8 mouse cellular contexts compared by ENCODE assay signal in genomic region chr5:38038710-38039592, GRCm38 (mm10). TPM values are rescaled to one million over a fixed set of nuclear protein-coding genes. Genes with fewer than 3 reads are reported as not detected.
DNase-seq lines count a peak whose midpoint lies in the region; ATAC-seq and TF ChIP-seq lines count a peak whose summit lies in the region.

Stx18 (plus strand) TSS chr5:38038742.

- no peak for TF ChIP-seq CTCF in liver, embryonic 14.5 days (IDR thresholded peaks at IDR 0.05; ENCODE audit: low read depth)
- TF ChIP-seq CTCF in stomach, postnatal 0 days (IDR thresholded peaks at IDR 0.05; ENCODE audit: low read depth), result peak; percentile 2; the same call in 1 of the 2 replicates

- peak within 1 kb of the TSS; percentile 92 for H3K27ac ChIP-seq in forebrain, embryonic 10.5 days
- peak within 1 kb of the TSS; percentile 72 for H3K27ac ChIP-seq in heart, embryonic 15.5 days
- no peak within 1 kb of the TSS for H3K27ac ChIP-seq in liver, embryonic 14.5 days
- H3K27ac ChIP-seq in neural tube, embryonic 11.5 days (ENCODE audit: low read depth, low read length), result peak within 1 kb of the TSS; percentile 45; the same call in 1 of the 2 replicates
- H3K27ac ChIP-seq in stomach, postnatal 0 days (replicated peaks), result peak within 1 kb of the TSS; percentile 73

- WGBS in forebrain, embryonic 10.5 days, result under 1% methylated on average over 57 of the region's 57 CpGs
- WGBS in heart, embryonic 15.5 days, result under 1% methylated on average over 57 of the region's 57 CpGs
- under 1% methylated on average over 57 of the region's 57 CpGs for WGBS in liver, embryonic 14.5 days (ENCODE audit: insufficient replicate concordance)
- under 1% methylated on average over 57 of the region's 57 CpGs for WGBS in neural tube, embryonic 11.5 days
- WGBS in stomach, postnatal 0 days, result under 1% methylated on average over 57 of the region's 57 CpGs

- peak; percentile 88 for ATAC-seq in heart, embryonic 15.5 days (replicated peaks; ENCODE audit: insufficient number of reproducible peaks, insufficient read depth, low FRiP score, low read depth)
- ATAC-seq in liver, embryonic 14.5 days (ENCODE audit: insufficient read depth), result peak; percentile 85
- ATAC-seq in neural tube, embryonic 11.5 days (ENCODE audit: insufficient read depth, low FRiP score, low TSS enrichment), result peak; percentile 94
- peak; percentile 96 for ATAC-seq in stomach, postnatal 0 days (ENCODE audit: low FRiP score, low TSS enrichment)

- peak within 1 kb of the TSS; percentile 91 for H3K4me3 ChIP-seq in forebrain, embryonic 10.5 days
- peak within 1 kb of the TSS; percentile 99 for H3K4me3 ChIP-seq in heart, embryonic 15.5 days
- peak within 1 kb of the TSS; percentile 94 for H3K4me3 ChIP-seq in liver, embryonic 14.5 days (ENCODE audit: insufficient read depth in 1 of 2, low read depth in 2 of 2, low read length in 2 of 2)
- H3K4me3 ChIP-seq in neural tube, embryonic 11.5 days (ENCODE audit: low read depth, low read length), result peak within 1 kb of the TSS; percentile 87
- peak within 1 kb of the TSS; percentile 94 for H3K4me3 ChIP-seq in stomach, postnatal 0 days (ENCODE audit: low read depth, low read length)

- peak within 1 kb of the TSS; percentile 86 for H3K4me2 ChIP-seq in heart, embryonic 15.5 days
- H3K4me2 ChIP-seq in liver, embryonic 14.5 days (ENCODE audit: low read depth), result peak within 1 kb of the TSS; percentile 89
- H3K4me2 ChIP-seq in neural tube, embryonic 11.5 days (ENCODE audit: low read depth), result peak within 1 kb of the TSS; percentile 42
- peak within 1 kb of the TSS; percentile 85 for H3K4me2 ChIP-seq in stomach, postnatal 0 days (replicated peaks; ENCODE audit: low read depth)

- no peaks in the 10 kb centered on the region for H3K9me3 ChIP-seq in forebrain, embryonic 10.5 days
- no peaks in the 10 kb centered on the region for H3K9me3 ChIP-seq in heart, embryonic 15.5 days (replicated peaks)
- H3K9me3 ChIP-seq in liver, embryonic 14.5 days (ENCODE audit: control insufficient read depth, low read length), result no peaks in the 10 kb centered on the region
- no peaks in the 10 kb centered on the region for H3K9me3 ChIP-seq in neural tube, embryonic 11.5 days (ENCODE audit: control insufficient read depth, low read length)
- H3K9me3 ChIP-seq in stomach, postnatal 0 days (ENCODE audit: control insufficient read depth, low read length), result no peaks in the 10 kb centered on the region

- peaks cover 24% of the 10 kb centered on the region for H3K4me1 ChIP-seq in forebrain, embryonic 10.5 days
- peaks cover 10% of the 10 kb centered on the region for H3K4me1 ChIP-seq in heart, embryonic 15.5 days (replicated peaks)
- H3K4me1 ChIP-seq in liver, embryonic 14.5 days (replicated peaks; ENCODE audit: control insufficient read depth in 2 of 2, insufficient read depth in 2 of 2, low read length in 1 of 2), result peaks cover 2 to 7% of the 10 kb centered on the region in 2 experiments; a peak in 2 of 4 replicates
- H3K4me1 ChIP-seq in neural tube, embryonic 11.5 days (ENCODE audit: control insufficient read depth, insufficient read depth, low read length), result peaks cover 3% of the 10 kb centered on the region; the same call in 1 of the 2 replicates
- no peaks in the 10 kb centered on the region for H3K4me1 ChIP-seq in stomach, postnatal 0 days (replicated peaks; ENCODE audit: control insufficient read depth, insufficient read depth)

- H3K9ac ChIP-seq in heart, embryonic 15.5 days, result peak within 1 kb of the TSS; percentile 88
- H3K9ac ChIP-seq in liver, embryonic 14.5 days (replicated peaks), result peak within 1 kb of the TSS; percentile 87
- peak within 1 kb of the TSS; percentile 83 for H3K9ac ChIP-seq in neural tube, embryonic 11.5 days (ENCODE audit: low read length)
- H3K9ac ChIP-seq in stomach, postnatal 0 days (ENCODE audit: low read length), result peak within 1 kb of the TSS; percentile 94

- peak; percentile 68 to 72 for DNase-seq in CD8-positive naive resting alpha-beta T cell, adult 2 months (ENCODE audit: low read depth in 2 of 2, low spot score in 2 of 2)
- DNase-seq in c-Kit-positive CD71-negative TER-119-negative erythroid progenitor cells, embryonic 14.5 days (ENCODE audit: low read depth), result peak; percentile 81
- peak; percentile 88 for DNase-seq in forebrain, embryonic 10.5 days (ENCODE audit: extremely low spot score, low spot score)
- DNase-seq in kidney, postnatal 25 days, result peak; percentile 86 to 92
- peak; percentile 66 to 72 (median 71) for DNase-seq in liver, embryonic 14.5 days (ENCODE audit: low read depth in 3 of 3, low spot score in 3 of 3)
- DNase-seq in neural tube, embryonic 11.5 days (ENCODE audit: low spot score), result peak; percentile 91
- peak; percentile 86 for DNase-seq in stomach, postnatal 0 days (ENCODE audit: low spot score)

- peaks cover 13% of the 10 kb centered on the region; the same call in 1 of the 2 replicates for H3K27me3 ChIP-seq in forebrain, embryonic 10.5 days (ENCODE audit: poor library complexity, severe bottlenecking)
- H3K27me3 ChIP-seq in heart, embryonic 15.5 days, result no peaks in the 10 kb centered on the region
- no peaks in the 10 kb centered on the region; the same call in 1 of the 2 replicates for H3K27me3 ChIP-seq in liver, embryonic 14.5 days (ENCODE audit: control insufficient read depth, insufficient read depth, low read length)
- no peaks in the 10 kb centered on the region for H3K27me3 ChIP-seq in neural tube, embryonic 11.5 days (ENCODE audit: control insufficient read depth, insufficient read depth, low read length)
- no peaks in the 10 kb centered on the region for H3K27me3 ChIP-seq in stomach, postnatal 0 days (ENCODE audit: control insufficient read depth, insufficient read depth, low read length)

- peaks cover 19% of the 10 kb centered on the region for H3K36me3 ChIP-seq in forebrain, embryonic 10.5 days (replicated peaks)
- H3K36me3 ChIP-seq in heart, embryonic 15.5 days, result 0 out of 2 replicates have a peak, but pooled peaks cover 7% of the 10 kb centered on the region
- H3K36me3 ChIP-seq in liver, embryonic 14.5 days (replicated peaks; ENCODE audit: control insufficient read depth, insufficient read depth, low read depth), result no peaks in the 10 kb centered on the region
- no peaks in the 10 kb centered on the region; the same call in 1 of the 2 replicates for H3K36me3 ChIP-seq in neural tube, embryonic 11.5 days (ENCODE audit: control insufficient read depth, insufficient read depth, low read length)
- no peaks in the 10 kb centered on the region for H3K36me3 ChIP-seq in stomach, postnatal 0 days (ENCODE audit: control insufficient read depth, insufficient read depth, low read length)

- TF ChIP-seq EP300 in liver, embryonic 14.5 days (IDR thresholded peaks at IDR 0.05; ENCODE audit: low read depth), result no peak
- TF ChIP-seq EP300 in stomach, postnatal 0 days (optimal IDR thresholded peaks at IDR 0.05), result no peak

RNA-seq across cellular contexts. Expression of gene Stx18, which starts in this region (rescaled TPM):
- 52.0 and 54.4 TPM in 2 replicates for polyA plus RNA-seq in forebrain, embryonic 10.5 days (2016; fragmentation: Nextera tagmentation; extraction: Ambion mirVana)
- 27.4 and 28.5 TPM in 2 replicates for polyA plus RNA-seq in heart, embryonic 15.5 days (2015; fragmentation: Nextera tagmentation; extraction: Ambion mirVana)
- polyA plus RNA-seq in liver, embryonic 14.5 days (2012; rRNA removed), result 6.4 and 8.0 TPM in 2 replicates
- 12.6 and 14.7 TPM in 2 replicates for polyA plus RNA-seq in liver, embryonic 14.5 days (2014; fragmentation: Nextera tagmentation; extraction: Ambion mirVana)
- 42.9 and 53.2 TPM in 2 replicates for polyA plus RNA-seq in neural tube, embryonic 11.5 days (2014; fragmentation: Nextera tagmentation; extraction: Ambion mirVana)
- polyA plus RNA-seq in stomach, postnatal 0 days (2015; fragmentation: Nextera tagmentation; extraction: Ambion mirVana), result 26.9 and 27.6 TPM in 2 replicates
